Mouse (Mus musculus): ENCODE data around the gene Muc4.

The Muc4 gene

GRCm38 (mm10) chr16:32803901-32804300 lies 68.2 kb downstream of the Muc4 start:
- DNase-seq (ENCODE audit: low spot score): no peak

GRCm38 (mm10) chr16:32805151-32805550 lies 69.5 kb downstream of the Muc4 start:
- DNase-seq (ENCODE audit: low spot score): no peak

- DNase-seq (ENCODE audit: low spot score): no peak
These were observed 71.9 kb downstream of the Muc4 start for GRCm38 (mm10) chr16:32807408-32808185.

DNA sequence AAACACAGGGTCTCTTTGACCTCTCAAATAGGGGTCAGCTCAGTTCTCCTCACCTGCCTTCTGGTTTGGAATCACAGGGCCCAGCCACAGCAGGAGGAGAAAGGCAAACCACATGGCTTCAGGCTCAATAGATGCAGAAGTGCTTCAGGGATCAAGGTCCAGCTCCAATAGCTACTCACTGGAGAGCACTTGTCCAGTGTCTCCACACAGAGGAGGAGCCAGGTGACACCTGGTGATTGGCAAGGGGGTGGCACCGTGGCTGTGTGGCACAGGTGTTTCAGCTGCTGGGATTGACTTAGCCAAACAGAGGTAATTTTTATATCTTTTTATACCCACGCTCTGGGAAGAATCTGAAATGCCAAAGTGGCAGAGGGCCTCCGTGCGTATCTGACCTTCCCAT lies 74.6 kb downstream of the Muc4 start, which contains the start of gene Smbd1:
Gene Smbd1 (minus strand): TSS at position 157 of the 400 bp plus-strand sequence.
- no peak for DNase-seq (ENCODE audit: low spot score)

DNA sequence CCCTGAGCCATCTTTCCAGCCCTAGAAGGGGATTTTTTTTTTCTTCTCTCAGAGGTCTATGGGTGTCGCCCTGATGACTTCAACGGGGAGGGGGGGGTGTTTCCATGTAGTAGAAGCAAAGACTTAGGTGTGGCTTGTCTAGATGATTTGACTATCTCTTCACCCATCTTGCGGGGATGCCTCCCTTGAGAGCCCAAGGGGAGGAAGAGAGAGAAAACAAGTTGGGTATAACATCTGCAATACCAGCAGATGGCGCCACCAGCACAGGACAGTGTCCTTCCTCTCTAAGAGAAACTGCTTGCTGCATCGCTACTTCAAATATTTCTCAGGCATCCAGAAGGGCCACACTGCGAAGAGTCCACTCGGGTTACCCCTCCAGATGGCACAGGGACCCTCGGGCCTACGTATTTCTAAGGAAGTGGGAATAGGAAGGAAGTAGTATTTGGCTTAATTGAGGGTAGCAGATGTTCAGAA lies 77.2 kb downstream of the Muc4 start:
- DNase-seq (ENCODE audit: low spot score): peak; percentile 83

- peak; percentile 17 for DNase-seq (ENCODE audit: low spot score)
These were observed 77.7 kb downstream of the Muc4 start for GRCm38 (mm10) chr16:32813362-32813761.

GRCm38 (mm10) chr16:32813771-32814170 lies 78.1 kb downstream of the Muc4 start:
- DNase-seq (ENCODE audit: low spot score): no peak

GRCm38 (mm10) chr16:32814539-32814938 lies 78.9 kb downstream of the Muc4 start:
- no peak for DNase-seq (ENCODE audit: low spot score)

- DNase-seq (ENCODE audit: low spot score): no peak
These were observed 79.5 kb downstream of the Muc4 start for GRCm38 (mm10) chr16:32815160-32815605.

DNA sequence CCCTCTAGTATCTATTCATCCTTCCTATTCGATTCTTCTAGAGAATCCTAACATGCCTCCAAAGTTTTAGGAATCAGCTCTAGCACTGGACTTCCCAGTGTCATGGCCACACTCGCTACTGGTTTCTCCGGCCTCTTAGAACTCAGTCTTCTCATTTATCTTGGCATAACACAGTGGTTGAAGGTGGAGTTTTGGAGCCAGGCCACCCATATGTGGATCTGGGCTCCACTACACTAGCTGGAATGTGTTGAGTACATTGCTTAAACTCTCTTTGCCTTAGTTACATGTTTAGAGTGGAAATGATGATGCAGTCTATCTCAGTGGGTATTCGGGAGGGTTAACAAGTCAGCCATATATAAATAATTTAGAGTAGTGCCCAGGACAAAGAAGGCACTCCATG lies 82.3 kb downstream of the Muc4 start:
- DNase-seq (ENCODE audit: low spot score): no peak

DNA sequence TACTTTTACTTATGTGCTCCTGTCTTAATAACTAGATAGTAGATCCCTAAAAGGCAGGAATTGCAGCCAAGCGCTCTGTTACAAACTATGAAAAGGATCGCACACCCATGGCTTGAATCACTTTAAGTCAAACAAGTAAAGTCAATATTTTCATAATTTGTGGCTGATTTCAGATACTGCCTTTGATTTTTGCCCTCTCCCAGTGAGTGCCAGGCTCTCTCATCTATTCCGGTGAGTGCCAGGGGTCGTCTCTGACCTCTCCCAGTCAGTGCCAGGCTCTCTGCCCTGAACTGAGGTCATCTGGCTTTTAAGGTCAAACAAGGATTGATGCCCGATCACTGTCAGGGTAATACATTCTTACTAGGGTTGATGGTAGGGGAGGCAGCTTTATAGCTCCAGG lies 82.8 kb downstream of the Muc4 start:
- no peak for DNase-seq (ENCODE audit: low spot score)

DNA sequence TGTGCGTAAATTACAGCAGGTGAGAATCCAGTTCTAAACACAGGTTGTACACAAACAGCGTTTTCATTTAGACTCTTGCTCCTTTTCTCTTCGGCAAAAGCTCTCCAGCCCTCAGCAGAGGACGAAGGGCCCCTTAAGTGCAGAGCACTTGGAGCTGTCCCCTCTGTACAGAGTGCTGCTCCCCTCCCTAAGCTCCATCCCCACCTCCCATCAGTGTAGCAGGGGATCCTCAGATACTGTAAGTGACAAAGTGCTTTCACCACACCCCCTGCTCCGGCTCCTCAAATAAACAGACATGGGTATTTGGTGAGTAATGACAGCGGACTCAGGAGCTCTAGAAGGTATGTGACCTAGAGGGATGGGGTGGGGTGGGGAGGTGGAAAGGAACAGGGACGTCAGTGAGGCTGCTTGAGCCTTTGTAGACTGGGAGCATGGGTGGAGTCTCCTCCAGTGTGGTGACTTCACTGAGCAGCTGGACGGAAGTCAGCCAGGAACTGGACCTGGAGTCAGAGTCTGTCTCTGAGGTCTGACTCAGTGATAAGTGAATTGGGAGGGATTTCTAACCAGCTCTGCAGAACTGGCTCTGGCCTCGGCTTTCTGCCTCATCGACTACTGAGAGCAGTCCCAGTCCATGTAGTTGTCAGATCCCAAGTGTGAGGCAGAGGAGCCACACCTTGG lies 86.2 kb downstream of the Muc4 start:
- DNase-seq (ENCODE audit: low spot score): no peak

DNA sequence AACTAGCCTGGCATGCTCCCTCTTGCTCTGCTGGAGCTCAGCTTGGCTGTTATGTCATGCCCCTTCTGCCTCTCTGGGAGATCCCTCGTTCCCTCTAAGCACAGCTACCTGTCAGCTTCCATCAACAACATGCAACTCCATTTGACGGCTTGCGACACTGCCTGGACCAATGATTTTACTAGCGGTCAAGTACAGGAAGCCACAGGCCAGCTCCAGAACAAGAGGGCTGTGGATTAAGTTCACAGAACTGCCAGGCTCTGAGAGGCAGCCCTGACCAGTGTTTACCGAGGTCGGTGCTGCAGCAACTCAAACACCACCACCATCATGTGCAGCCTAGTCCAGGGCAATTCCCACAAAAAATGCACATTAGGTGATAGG lies 86.8 kb downstream of the Muc4 start:
- no peak for DNase-seq (ENCODE audit: low spot score)

- no peak for DNase-seq (ENCODE audit: low spot score)
These were observed 87.2 kb downstream of the Muc4 start for GRCm38 (mm10) chr16:32822881-32823280.

- no peak for DNase-seq (ENCODE audit: low spot score)
These were observed 87.8 kb downstream of the Muc4 start for GRCm38 (mm10) chr16:32823487-32823886.

DNA sequence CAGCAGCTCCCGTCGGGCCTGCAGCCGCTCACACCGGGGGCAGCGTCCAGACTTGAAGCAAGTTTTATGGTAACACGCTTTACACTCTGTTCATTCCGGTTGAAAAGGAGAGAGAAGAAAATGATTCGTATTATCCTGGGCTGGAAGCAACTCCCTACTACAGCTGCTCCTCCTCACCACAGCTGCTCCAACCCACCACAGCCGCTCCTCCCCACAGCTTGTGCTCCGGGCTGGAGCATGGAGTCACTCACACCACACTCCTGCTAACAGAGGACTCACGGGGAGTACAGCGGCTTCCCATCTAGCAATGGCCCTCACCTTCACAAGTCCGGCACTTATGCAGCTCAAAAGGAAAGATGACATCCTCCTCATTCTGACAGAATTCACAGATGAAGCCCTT lies 88.4 kb downstream of the Muc4 start:
- DNase-seq (ENCODE audit: low spot score): no peak

DNA sequence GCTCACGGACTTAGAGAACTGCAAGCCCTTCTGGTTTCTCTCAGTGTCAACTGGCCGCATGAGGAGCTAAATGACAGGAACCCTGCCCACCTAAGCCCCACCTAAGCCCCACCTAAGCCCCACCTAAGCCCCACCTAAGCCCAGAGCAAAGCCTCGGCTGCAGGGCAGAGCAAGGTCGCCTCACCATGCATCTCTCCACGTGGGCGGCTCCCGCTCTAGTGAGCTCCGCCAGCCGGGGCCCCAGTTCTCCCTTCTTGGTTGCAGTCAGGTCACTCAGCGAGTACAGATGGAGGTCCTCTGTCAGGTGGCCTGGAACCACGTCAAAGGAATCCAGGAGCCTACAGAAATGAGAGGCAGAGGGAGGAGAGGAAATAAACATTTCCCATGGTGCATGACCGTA lies 89.7 kb downstream of the Muc4 start:
- no peak for DNase-seq (ENCODE audit: low spot score)

GRCm38 (mm10) chr16:32826521-32826920 lies 90.8 kb downstream of the Muc4 start:
- DNase-seq (ENCODE audit: low spot score): peak; percentile 9

GRCm38 (mm10) chr16:32829104-32829503 lies 93.4 kb downstream of the Muc4 start:
- no peak for DNase-seq (ENCODE audit: low spot score)

DNA sequence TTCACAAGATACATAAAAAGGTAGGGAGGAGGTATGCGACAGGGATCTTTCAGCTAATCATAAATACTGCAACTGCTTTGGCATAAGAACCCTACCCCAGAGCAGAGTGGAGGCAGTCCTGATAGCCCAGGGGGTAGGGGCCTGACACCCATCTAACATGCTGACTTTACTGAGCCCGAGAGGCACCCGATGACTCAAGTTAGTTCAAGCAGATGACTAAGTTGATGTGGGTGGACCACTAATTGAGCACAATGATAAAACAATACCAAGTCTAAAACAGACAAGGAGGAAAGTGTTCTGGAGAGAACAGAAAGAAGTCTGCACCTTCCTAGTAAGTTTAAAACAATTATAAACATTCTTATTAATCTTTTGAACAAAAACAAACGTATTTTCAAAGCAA lies 95.8 kb downstream of the Muc4 start:
- no peak for DNase-seq (ENCODE audit: low spot score)

Data from c-Kit-positive CD71-positive TER-119-positive erythroid progenitor cells, embryonic 14.5 days (primary cell).